Mouse (Mus musculus): ENCODE measurements around the gene Kif16b. TPM values are rescaled to one million over a fixed set of nuclear protein-coding genes. Genes with fewer than 3 reads are reported as not detected.

Kif16b gene
- polyA plus RNA-seq, 1 experiment = 20.7 TPM

DNA sequence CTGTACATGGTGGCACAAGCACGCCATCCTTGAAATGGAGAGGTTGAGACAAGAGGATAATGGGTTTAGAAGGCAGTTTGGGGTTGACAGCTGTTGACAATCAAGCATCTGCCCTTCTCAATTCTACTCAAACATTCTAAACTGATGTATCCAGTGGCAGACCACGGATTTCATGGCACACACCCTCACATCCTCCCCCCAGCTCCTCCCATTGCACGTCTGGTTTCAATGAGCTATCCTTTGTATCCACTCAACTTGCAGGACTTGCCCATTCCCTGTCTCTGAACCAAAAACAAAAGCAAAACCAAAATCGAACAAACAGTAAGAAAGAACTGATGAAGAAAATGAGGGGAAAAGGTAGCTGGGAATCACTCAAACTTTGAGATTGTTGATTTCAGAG lies 183.7 kb downstream of the Kif16b start:
- H3K27ac ChIP-seq (ENCODE audit: insufficient read depth, low read depth, low read length) = no peak overlapping the region
- peaks cover 2% of the 10 kb centered on the region; the same call in 1 of the 2 replicates for H3K4me1 ChIP-seq (ENCODE audit: control insufficient read depth, insufficient read depth, low read length)
- no peak for TF ChIP-seq CTCF (IDR thresholded peaks at IDR 0.05; ENCODE audit: low read depth, low read length)
- no peak for TF ChIP-seq POLR2A (IDR thresholded peaks at IDR 0.05; ENCODE audit: borderline replicate concordance, low read depth, low read length)
- no peak overlapping the region for H3K4me3 ChIP-seq (ENCODE audit: insufficient read depth, low read length)

DNA sequence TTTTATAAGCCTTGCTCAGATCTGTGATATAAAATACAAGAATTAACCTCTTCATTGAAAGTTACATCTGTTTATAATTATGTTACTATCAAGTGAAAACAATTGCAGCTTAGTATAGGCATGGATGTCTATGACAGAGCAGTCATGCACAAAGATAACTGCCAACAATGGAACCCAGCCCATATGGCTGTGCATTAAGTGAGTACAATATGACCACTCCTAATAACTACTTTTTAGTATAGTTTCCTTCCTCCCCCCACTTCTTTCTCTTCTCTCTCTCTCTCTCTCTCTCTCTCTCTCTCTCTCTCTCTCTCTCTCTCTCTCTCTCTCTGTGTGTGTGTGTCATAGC lies 185.4 kb downstream of the Kif16b start:
- Histone ChIP-seq H3K27ac (ENCODE audit: insufficient read depth, low read depth, low read length) (no peak overlapping the region), H3K4me3 (ENCODE audit: insufficient read depth, low read length) (no peak overlapping the region), H3K4me1 (ENCODE audit: control insufficient read depth, insufficient read depth, low read length) (peaks cover 10% of the 10 kb centered on the region)
- TF ChIP-seq POLR2A (IDR thresholded peaks at IDR 0.05; ENCODE audit: borderline replicate concordance, low read depth, low read length) (no peak), CTCF (IDR thresholded peaks at IDR 0.05; ENCODE audit: low read depth, low read length) (no peak)

DNA sequence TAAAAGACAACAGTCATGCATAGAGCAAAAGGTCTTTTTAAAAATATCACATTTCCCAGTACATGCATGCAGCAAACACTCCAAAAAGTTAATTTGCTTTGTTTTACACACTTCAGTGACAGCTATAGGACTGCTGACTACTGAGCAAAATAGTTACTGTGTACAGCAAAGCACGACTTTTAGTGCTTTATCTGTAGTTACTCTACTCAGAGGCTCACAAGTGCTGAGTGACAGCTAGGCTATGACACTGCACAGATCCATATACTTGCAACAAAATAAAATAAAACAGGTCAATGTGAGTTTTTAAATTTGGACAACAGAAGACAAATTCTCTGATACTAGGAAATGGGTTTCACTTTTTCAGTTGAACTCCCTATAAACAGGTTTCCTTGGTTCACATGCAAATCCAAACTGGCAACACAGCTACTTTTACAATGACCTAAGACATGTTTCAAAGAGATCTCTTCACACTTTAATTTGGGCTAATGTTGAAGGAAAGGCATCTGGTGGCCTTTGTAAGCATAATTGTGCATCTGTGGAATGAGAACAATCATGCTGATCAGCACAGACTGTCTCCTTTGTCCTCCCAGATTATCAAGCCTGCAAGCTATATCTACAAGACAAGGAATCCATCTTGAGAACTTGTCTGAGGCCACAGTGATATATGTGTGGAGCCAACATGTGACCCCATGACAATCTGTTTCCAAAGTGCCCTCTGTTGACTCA lies 186.0 kb downstream of the Kif16b start:
- Histone ChIP-seq H3K4me1 (ENCODE audit: control insufficient read depth, insufficient read depth, low read length) (peaks cover 10% of the 10 kb centered on the region), H3K4me3 (ENCODE audit: insufficient read depth, low read length) (no peak overlapping the region), H3K27ac (ENCODE audit: insufficient read depth, low read depth, low read length) (no peak overlapping the region)
- TF ChIP-seq POLR2A (IDR thresholded peaks at IDR 0.05; ENCODE audit: borderline replicate concordance, low read depth, low read length) = no peak

DNA sequence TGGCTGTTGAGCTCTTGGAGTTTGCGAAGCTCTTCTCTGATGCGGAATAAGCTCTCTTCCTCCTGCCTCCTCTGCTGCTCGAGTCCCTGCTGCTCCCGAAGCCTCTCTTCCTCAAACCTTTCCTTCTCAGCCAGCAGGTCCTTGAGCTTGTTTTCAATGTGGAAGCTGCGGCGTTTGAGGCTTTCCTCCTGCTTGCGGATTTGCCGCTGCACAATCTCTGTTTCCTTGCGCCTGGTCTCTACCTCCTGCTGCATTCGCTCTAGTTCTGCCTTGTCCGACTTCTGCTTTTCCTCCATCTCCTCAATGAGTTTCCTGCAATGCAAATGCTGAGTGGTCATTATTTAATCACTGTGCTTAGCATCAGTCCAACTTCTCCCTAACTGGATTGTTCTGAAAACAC lies 188.6 kb downstream of the Kif16b start:
- TF ChIP-seq POLR2A (IDR thresholded peaks at IDR 0.05; ENCODE audit: borderline replicate concordance, low read depth, low read length) (no peak), CTCF (IDR thresholded peaks at IDR 0.05; ENCODE audit: low read depth, low read length) (no peak)
- no peak overlapping the region for H3K4me3 ChIP-seq (ENCODE audit: insufficient read depth, low read length)
- peak overlapping the region; percentile 28 for H3K27ac ChIP-seq (ENCODE audit: insufficient read depth, low read depth, low read length)
- H3K4me1 ChIP-seq (ENCODE audit: control insufficient read depth, insufficient read depth, low read length) = peaks cover 10% of the 10 kb centered on the region

DNA sequence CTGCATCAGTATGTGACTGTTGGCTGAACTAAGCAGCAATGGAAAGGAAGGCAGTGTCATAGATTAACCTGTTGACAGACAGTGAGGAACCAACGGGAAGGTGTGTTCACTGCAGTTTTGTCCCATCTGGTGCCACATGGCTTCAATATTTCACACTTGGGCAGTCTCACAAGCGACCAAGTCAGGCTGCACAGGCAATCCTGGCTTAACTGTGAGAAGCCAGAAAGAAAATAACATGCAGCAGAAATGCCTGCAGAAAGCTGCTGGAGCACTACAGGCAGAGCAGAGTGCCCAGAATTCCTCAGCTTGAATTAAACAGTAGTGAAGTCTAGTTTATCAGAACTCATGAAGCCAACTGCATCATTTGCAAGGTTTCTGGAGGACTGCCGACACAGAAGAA lies 192.0 kb downstream of the Kif16b start:
- Histone ChIP-seq H3K4me3 (ENCODE audit: insufficient read depth, low read length) (no peak overlapping the region), H3K27ac (ENCODE audit: insufficient read depth, low read depth, low read length) (no peak overlapping the region), H3K4me1 (ENCODE audit: control insufficient read depth, insufficient read depth, low read length) (peaks cover 10% of the 10 kb centered on the region)
- TF ChIP-seq POLR2A (IDR thresholded peaks at IDR 0.05; ENCODE audit: borderline replicate concordance, low read depth, low read length) = no peak
- no peak for TF ChIP-seq CTCF (IDR thresholded peaks at IDR 0.05; ENCODE audit: low read depth, low read length)

DNA sequence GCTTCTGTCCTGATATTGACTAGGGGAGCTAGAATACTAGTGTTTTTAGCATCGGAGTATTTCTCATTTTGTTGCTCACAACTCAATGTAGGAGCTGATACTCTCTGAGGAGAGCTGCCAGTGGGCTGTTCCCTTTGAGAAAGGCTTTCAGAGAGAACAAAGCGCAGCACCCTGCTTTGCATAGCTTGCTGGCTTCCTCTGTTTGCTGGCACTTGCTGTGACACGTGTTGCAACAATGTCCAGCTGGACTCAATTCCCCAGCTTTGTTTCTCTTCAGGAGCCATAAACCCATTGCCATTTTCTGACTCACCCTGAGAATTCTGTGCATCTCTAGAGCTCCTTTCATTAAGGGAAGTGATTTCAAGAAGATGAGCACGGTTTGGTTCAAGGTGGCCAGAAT lies 200.6 kb downstream of the Kif16b start:
- no peak overlapping the region for H3K27ac ChIP-seq (ENCODE audit: insufficient read depth, low read depth, low read length)
- H3K4me3 ChIP-seq (ENCODE audit: insufficient read depth, low read length) = no peak overlapping the region
- TF ChIP-seq CTCF (IDR thresholded peaks at IDR 0.05; ENCODE audit: low read depth, low read length) (no peak), POLR2A (IDR thresholded peaks at IDR 0.05; ENCODE audit: borderline replicate concordance, low read depth, low read length) (no peak)
- peaks cover 46% of the 10 kb centered on the region for H3K4me1 ChIP-seq (ENCODE audit: control insufficient read depth, insufficient read depth, low read length)

DNA sequence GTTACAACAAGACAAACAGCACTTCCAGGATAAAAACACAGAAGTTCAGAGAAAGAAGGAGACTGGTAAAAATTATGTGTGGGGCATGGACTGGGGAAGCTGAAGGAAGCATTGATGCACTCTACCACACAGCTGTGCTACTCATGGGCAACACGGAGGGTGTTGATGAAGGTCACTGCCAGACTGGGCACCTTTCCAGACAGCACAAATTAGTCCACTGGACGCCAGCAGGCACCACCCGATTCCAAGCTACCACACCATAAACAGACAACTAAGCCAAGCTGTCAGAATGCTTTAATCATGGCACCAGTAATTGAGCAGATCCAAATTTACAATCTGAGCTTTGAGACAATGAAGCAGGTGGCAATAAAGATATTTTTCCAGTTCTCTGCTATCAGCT lies 202.7 kb downstream of the Kif16b start:
- TF ChIP-seq POLR2A (IDR thresholded peaks at IDR 0.05; ENCODE audit: borderline replicate concordance, low read depth, low read length) = no peak
- TF ChIP-seq CTCF (IDR thresholded peaks at IDR 0.05; ENCODE audit: low read depth, low read length) = no peak
- H3K27ac ChIP-seq (ENCODE audit: insufficient read depth, low read depth, low read length) = no peak overlapping the region
- peaks cover 63% of the 10 kb centered on the region for H3K4me1 ChIP-seq (ENCODE audit: control insufficient read depth, insufficient read depth, low read length)
- H3K4me3 ChIP-seq (ENCODE audit: insufficient read depth, low read length) = no peak overlapping the region

DNA sequence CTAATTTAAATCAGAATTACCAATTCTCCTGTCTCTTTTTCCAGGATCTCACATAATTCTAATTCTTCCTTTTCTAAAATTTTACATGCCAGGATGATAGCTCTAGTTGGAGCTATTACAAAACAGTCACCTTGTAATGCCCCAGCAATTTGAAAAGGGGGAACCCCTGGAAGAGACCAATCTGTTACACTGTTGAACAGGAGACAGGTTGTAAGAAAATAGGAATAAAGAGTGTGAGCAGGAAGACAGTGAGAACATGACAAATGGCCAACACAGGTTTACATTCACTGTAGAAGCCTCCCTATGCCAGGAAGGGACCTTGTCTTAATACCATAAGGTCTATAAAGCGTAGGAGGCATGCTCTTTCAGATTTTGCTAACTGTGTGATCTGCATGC lies 206.4 kb downstream of the Kif16b start:
- Histone ChIP-seq H3K27ac (ENCODE audit: insufficient read depth, low read depth, low read length) (peak overlapping the region; percentile 6), H3K4me1 (ENCODE audit: control insufficient read depth, insufficient read depth, low read length) (peaks cover 48% of the 10 kb centered on the region), H3K4me3 (ENCODE audit: insufficient read depth, low read length) (no peak overlapping the region)
- no peak for TF ChIP-seq CTCF (IDR thresholded peaks at IDR 0.05; ENCODE audit: low read depth, low read length)
- TF ChIP-seq POLR2A (IDR thresholded peaks at IDR 0.05; ENCODE audit: borderline replicate concordance, low read depth, low read length) = no peak

DNA sequence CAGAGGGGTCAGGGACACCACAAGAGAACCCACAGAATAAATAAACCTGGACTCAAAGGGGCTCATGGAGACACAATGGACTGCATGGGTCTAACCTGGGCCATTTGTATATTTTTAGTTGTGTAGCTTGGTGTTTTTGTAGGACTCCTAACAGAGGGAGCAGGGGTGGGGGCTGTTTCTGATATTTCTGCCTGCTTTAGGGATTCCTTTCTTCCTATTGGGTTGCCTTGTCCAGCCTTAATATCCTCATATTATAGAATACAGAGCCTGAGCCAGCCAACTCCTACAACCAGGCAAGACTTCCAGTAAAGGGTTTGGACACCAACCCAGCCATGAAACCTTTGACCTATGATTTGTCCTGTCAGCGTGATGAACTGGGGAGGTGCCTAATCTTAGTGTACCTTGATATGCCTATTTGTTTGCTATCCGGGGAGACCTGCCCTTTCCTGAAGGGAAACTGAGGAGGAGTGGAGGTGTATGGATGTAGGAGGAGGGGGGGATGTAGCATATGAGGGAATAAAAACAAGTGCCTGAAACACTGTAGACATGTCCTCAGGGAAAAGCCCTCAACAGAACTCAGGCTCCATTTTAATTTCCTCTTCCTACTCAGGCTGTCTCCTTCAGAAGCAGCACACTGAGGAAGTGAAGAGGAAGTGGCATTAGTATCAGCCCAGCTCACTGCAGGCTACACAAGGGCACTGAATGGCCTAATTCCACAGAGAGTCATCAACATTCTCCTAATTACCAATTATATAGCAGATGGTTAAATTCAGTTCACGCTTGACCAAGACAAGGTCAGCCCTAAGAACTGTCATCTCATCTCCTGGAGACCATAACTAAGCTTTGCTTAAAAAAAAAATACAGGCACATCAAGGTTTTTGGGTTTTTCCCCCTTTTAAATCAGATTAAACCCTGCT lies 207.1 kb downstream of the Kif16b start:
- peak overlapping the region; percentile 60 for H3K27ac ChIP-seq (ENCODE audit: insufficient read depth, low read depth, low read length)
- TF ChIP-seq CTCF (IDR thresholded peaks at IDR 0.05; ENCODE audit: low read depth, low read length) (no peak), POLR2A (IDR thresholded peaks at IDR 0.05; ENCODE audit: borderline replicate concordance, low read depth, low read length) (no peak)

DNA sequence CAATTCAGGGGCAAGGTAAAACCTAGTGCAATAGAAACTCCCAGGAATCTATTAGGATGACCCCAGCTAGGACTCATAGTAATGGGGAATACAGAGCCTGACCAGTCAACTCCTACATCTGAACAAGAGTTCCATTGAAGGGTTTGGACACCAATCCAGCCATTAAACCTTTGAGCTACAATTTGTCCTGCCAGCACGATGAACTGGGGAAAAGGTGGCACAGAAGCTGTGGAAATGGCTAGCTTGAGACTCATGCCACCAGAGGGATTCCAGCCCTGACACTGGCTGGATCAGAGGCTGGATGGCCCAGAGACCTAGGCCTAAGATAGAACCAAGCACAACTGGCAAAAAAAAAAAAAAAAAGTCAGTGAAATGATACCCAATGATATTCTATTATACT lies 207.9 kb downstream of the Kif16b start:
- no peak overlapping the region for H3K27ac ChIP-seq (ENCODE audit: insufficient read depth, low read depth, low read length)
- no peak for TF ChIP-seq POLR2A (IDR thresholded peaks at IDR 0.05; ENCODE audit: borderline replicate concordance, low read depth, low read length)
- no peak for TF ChIP-seq CTCF (IDR thresholded peaks at IDR 0.05; ENCODE audit: low read depth, low read length)
- H3K4me3 ChIP-seq (ENCODE audit: insufficient read depth, low read length) = no peak overlapping the region
- H3K4me1 ChIP-seq (ENCODE audit: control insufficient read depth, insufficient read depth, low read length) = peaks cover 35% of the 10 kb centered on the region

More for the DNA sequence above, 207.1 kb downstream of the Kif16b start:
- Histone ChIP-seq H3K4me1 (ENCODE audit: control insufficient read depth, insufficient read depth, low read length) (peaks cover 42% of the 10 kb centered on the region), H3K4me3 (ENCODE audit: insufficient read depth, low read length) (no peak overlapping the region)

All from bone marrow macrophage, adult 2 months (primary cell).